Mouse (Mus musculus): ENCODE data around the gene Gsta4.

GRCm38 (mm10) chr9:78165454-78165853 lies 17.1 kb upstream of the Gsta4 start:
- TF ChIP-seq CTCF (IDR thresholded peaks at IDR 0.05; ENCODE audit: low read depth, low read length) (no peak), EP300 (IDR thresholded peaks at IDR 0.05; ENCODE audit: insufficient read depth, low read depth, low read length) (no peak), POLR2A (IDR thresholded peaks at IDR 0.05; ENCODE audit: insufficient read depth, low read length) (no peak)
